Mouse (Mus musculus): Measurements from ENCODE around the gene Trim37. TPM values are rescaled to one million over a fixed set of nuclear protein-coding genes. Genes with fewer than 3 reads are reported as not detected.
A peak's percentile ranks its signal among the peaks of the same experiment; 100 is the strongest.

Trim37 gene
- polyA plus RNA-seq (2015; fragmentation: Nextera tagmentation; extraction: Ambion mirVana), result 81.2 and 86.9 TPM in 2 replicates

DNA sequence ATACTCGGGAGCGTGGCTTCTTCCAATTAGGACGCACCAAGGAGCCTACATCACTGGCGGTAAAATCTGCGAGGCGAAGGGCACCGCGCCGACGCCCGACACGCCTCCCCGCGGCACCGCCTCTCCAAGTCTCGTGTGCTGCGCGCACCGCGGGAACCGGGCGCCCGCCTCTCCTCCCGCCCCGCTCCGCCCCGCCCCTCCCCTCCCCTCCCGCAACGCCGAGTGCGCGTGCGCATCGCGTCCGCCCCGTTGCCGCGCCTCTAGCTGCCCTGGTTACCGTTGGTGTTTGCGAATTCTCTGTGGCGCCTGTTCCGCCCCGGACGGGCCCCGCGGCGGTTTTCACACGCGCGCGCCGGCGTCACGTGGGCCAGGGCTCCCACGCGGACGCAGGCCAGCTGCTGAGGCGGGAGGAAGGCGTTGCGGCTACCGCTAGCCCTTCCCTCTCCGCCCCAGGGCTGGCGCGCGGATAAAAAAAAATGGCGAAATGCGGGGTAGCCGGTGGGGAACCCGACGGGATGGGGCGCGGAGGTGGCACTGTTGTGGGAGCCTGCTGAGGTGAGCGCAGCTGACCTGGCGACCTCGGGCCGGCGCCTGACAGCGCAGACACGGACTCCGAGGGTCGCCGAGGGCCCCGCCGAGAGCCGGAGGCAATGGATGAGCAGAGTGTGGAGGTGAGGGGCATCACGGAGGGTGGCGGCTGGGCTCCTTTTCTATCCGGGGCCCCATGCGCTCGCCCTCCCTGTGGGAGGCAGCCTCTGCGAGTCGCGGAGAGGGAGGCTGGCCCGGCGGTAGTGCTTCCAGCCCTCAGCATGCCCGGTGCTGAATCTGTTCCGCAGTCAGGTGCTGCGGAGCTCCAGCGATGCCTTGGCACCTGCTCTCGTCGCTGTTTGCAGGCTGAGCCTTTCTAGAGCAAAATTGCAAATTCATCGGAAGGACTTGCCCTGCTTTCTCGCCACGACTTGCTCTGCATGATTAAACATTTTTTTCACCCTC lies at the start of gene Trim37:
Gene Trim37 (plus strand): TSS at position 254 of the 993 bp plus-strand sequence.
- WGBS, result under 1% methylated on average over 101 of the region's 105 CpGs

DNA sequence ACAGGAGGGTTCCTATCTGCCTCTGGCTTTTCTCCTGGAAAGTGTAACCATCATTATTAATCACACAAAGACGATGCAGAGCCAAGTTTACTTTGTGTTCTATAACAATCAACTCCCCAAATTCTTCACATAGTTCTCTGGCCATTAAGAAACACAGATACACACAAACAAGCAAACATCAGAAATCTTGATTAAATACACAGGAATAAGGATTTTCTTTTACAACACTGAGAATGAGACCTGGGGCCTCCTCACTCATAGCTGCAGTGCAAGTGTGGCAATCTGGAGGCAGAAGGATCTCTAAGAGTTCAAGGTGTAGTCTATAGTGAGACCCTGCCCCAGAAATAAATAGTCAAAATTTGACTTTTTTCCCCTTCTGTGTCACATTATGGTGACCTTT lies 43.2 kb upstream of the Trim37 start:
- no peak for ATAC-seq (replicated peaks)
- Histone ChIP-seq H3K9me3 (no peaks in the 10 kb centered on the region), H3K36me3 (replicated peaks) (peaks cover 22% of the 10 kb centered on the region), H3K4me1 (peaks cover 43% of the 10 kb centered on the region), H3K9ac (no peak overlapping the region), H3K4me2 (0 out of 2 replicates have a peak overlapping the region, but pooled peaks have one; percentile 96), H3K27me3 (replicated peaks) (no peaks in the 10 kb centered on the region), H3K27ac (no peak overlapping the region), H3K4me3 (no peak overlapping the region)
- 81% methylated on average over 1 of the region's 1 CpGs for WGBS

More for the DNA sequence above, at the start of gene Trim37:
- Histone ChIP-seq H3K9me3 (no peaks in the 10 kb centered on the region), H3K4me1 (peaks cover 23% of the 10 kb centered on the region), H3K9ac (peak within 1 kb of the TSS; percentile 82), H3K36me3 (replicated peaks) (peaks cover 9% of the 10 kb centered on the region), H3K27me3 (replicated peaks) (no peaks in the 10 kb centered on the region), H3K4me3 (peak within 1 kb of the TSS; percentile 93), H3K4me2 (peak within 1 kb of the TSS; percentile 49), H3K27ac (peak within 1 kb of the TSS; percentile 90)
- ATAC-seq (replicated peaks), result peak; percentile 94

- no peak for ATAC-seq (replicated peaks)
- Histone ChIP-seq H3K4me2 (peak overlapping the region; percentile 96), H3K9ac (peak overlapping the region; percentile 63; the same call in 1 of the 2 replicates), H3K27me3 (replicated peaks) (no peaks in the 10 kb centered on the region), H3K4me3 (peak overlapping the region; percentile 78), H3K9me3 (no peaks in the 10 kb centered on the region), H3K4me1 (peaks cover 36% of the 10 kb centered on the region), H3K27ac (no peak overlapping the region), H3K36me3 (replicated peaks) (peaks cover 8% of the 10 kb centered on the region)
- 91% methylated on average over 13 of the region's 13 CpGs for WGBS
These were observed 41.4 kb upstream of the Trim37 start for GRCm38 (mm10) chr11:87085461-87085860.

DNA sequence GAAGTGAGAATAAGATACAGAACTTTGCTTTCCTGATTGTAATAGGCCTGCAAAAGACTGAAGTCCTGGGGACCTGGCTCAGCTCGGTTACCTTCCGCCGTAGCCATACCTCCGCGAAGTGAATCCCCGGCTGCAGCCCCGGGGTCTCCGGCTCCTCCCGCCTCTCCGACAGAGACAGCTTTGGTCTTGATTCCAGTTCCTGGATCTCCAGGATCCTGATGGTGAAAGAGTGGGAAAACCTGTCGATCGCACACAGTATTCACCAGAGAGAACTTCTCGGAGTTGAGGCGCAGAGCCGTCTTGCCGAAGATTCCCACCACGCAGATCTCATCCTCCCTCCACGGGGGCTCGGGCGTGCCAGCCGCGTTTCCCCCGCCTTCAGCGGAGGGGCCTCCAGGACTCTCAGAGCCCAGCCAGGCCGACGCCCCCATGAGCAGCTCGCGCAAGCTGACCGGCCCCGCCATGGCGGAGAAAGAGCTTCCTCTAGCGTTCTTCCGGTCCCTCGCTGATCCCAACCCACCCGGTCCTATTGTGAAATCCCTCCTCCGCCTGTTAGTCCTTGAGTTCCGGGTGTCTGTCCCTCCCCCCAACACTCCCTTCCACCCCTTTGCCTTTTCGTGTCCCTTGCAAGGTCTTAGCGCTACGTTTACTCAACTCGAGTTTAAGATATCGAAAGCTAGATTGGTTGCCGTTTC lies 40.4 kb upstream of the Trim37 start, which contains the start of gene Smg8:
Gene Smg8 (minus strand): TSS at position 485 of the 695 bp plus-strand sequence.
- no peaks in the 10 kb centered on the region for H3K27me3 ChIP-seq (replicated peaks)
- peak; percentile 85 for ATAC-seq (replicated peaks)

DNA sequence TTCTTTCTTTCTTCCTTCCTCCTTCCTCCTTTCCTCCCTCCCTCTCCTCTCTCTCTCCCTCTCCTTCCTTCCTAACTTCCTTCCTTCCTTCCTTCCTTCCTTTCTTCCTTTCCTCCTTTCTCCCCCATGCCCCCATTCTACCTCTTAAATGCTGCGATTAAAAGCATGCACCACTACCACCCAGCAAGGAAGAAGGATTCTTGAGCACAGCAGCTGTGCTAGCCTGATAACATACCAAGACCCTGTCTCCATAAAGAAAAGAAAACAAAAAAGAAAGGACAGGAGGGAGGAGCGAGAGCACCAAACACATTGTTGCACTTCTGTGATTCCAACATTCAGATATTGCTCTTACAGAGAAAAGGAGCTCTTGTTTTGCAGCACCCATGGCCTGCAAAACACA lies 39.7 kb upstream of the Trim37 start:
- H3K4me2 ChIP-seq, result peak overlapping the region; percentile 96
- H3K4me1 ChIP-seq, result peaks cover 31% of the 10 kb centered on the region
- peak overlapping the region; percentile 70; the same call in 1 of the 2 replicates for H3K27ac ChIP-seq
- peak overlapping the region; percentile 78 for H3K4me3 ChIP-seq
- H3K9me3 ChIP-seq, result no peaks in the 10 kb centered on the region
- 69% methylated on average over 2 of the region's 2 CpGs for WGBS
- ATAC-seq (replicated peaks), result no peak
- H3K27me3 ChIP-seq (replicated peaks), result no peaks in the 10 kb centered on the region
- peak overlapping the region; percentile 63; the same call in 1 of the 2 replicates for H3K9ac ChIP-seq
- H3K36me3 ChIP-seq (replicated peaks), result no peaks in the 10 kb centered on the region; the same call in 1 of the 2 replicates

More for the DNA sequence above, 40.4 kb upstream of the Trim37 start, which contains the start of gene Smg8:
- peak within 1 kb of the TSS; percentile 63 for H3K9ac ChIP-seq
- H3K9me3 ChIP-seq, result no peaks in the 10 kb centered on the region
- peak within 1 kb of the TSS; percentile 78 for H3K4me3 ChIP-seq
- peaks cover 36% of the 10 kb centered on the region for H3K4me1 ChIP-seq
- H3K27ac ChIP-seq, result peak within 1 kb of the TSS; percentile 70
- WGBS, result 1% methylated on average over 43 of the region's 43 CpGs
- peaks cover 5% of the 10 kb centered on the region; the same call in 1 of the 2 replicates for H3K36me3 ChIP-seq (replicated peaks)
- H3K4me2 ChIP-seq, result peak within 1 kb of the TSS; percentile 96

DNA sequence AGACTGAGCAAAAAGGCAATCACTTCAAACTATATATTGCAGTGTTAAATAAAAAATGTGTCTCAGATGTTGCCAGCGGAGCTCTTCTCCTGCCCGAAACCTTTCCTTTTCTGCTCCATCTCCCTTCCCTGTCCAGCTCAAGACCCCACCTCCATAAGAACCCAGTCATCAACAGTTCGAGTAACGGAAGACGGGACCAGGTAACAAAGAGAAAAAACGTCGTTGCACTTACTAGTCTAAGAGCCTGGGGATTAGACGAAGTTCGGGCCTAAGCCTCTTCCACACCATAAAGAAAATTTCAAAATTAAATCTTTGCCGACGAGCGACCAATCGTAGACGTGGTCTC lies 18.5 kb upstream of the Trim37 start, which contains the start of gene Prr11:
Gene Prr11 (minus strand): TSS at position 300 of the 346 bp plus-strand sequence.
- Histone ChIP-seq H3K4me3 (peak within 1 kb of the TSS; percentile 63), H3K36me3 (replicated peaks) (no peaks in the 10 kb centered on the region), H3K9ac (peak within 1 kb of the TSS; percentile 76), H3K27me3 (replicated peaks) (no peaks in the 10 kb centered on the region), H3K4me1 (peaks cover 20% of the 10 kb centered on the region), H3K27ac (peak within 1 kb of the TSS; percentile 95), H3K9me3 (no peaks in the 10 kb centered on the region), H3K4me2 (peak within 1 kb of the TSS; percentile 75)
- WGBS, result 0% methylated on average over 14 of the region's 14 CpGs
- ATAC-seq (replicated peaks), result no peak; the same call in 1 of the 2 replicates

DNA sequence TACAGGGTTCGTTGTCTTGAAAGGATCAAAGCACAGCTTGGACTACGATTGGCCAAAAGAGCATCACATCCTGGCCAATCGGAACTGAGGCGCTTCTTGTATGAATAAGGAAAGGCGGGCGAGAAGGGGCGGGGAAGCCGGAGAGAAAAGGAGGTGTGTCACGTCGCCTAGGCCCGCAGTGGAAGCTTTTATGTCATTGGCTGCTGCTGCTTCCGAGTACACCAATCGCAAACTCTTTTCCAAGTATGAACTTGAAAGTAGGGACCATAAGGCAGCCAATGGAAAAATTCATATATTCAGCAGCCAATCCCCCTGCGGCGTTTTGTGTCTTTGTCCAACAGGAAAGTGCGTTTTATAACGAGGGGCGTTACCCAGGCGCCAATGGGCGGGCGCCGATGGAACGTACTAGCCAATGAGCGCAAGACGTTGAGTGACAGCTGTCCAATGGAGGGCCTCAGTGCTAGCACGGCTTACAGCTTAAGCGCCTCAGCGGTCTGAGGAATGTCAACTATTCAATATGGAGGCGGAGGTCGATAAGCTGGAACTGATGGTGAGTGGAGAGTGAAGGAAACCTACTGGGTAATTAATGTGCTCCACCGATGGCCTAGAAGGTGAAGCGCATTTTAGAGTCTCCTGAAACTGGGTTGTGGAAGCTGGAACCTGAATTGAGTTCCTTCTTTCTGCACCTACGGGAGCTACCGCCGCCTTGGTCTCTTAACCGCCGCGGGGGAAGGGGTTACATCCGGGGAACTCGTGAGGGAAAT lies 17.9 kb upstream of the Trim37 start, which contains the start of gene Ska2:
Gene Ska2 (plus strand): TSS at position 480 of the 764 bp plus-strand sequence.
- Histone ChIP-seq H3K36me3 (replicated peaks) (no peaks in the 10 kb centered on the region), H3K27me3 (replicated peaks) (no peaks in the 10 kb centered on the region), H3K4me2 (peak within 1 kb of the TSS; percentile 75), H3K4me3 (peak within 1 kb of the TSS; percentile 63), H3K4me1 (peaks cover 20% of the 10 kb centered on the region), H3K27ac (peak within 1 kb of the TSS; percentile 95), H3K9ac (peak within 1 kb of the TSS; percentile 76), H3K9me3 (no peaks in the 10 kb centered on the region)
- under 1% methylated on average over 40 of the region's 40 CpGs for WGBS
- peak; percentile 100 for ATAC-seq (replicated peaks)

- peak overlapping the region; percentile 75 for H3K4me2 ChIP-seq
- H3K27ac ChIP-seq, result peak overlapping the region; percentile 95
- peak overlapping the region; percentile 63 for H3K4me3 ChIP-seq
- H3K4me1 ChIP-seq, result peaks cover 20% of the 10 kb centered on the region
- peak overlapping the region; percentile 76 for H3K9ac ChIP-seq
- WGBS, result under 1% methylated on average over 41 of the region's 42 CpGs
- no peaks in the 10 kb centered on the region for H3K27me3 ChIP-seq (replicated peaks)
- ATAC-seq (replicated peaks), result no peak
- H3K9me3 ChIP-seq, result no peaks in the 10 kb centered on the region
- 0 out of 2 replicates have a peak, but pooled peaks cover 3% of the 10 kb centered on the region for H3K36me3 ChIP-seq (replicated peaks)
These were observed 17.2 kb upstream of the Trim37 start for GRCm38 (mm10) chr11:87109519-87110171.

- Histone ChIP-seq H3K27ac (peak overlapping the region; percentile 95), H3K4me1 (peaks cover 20% of the 10 kb centered on the region), H3K9me3 (no peaks in the 10 kb centered on the region), H3K4me3 (peak overlapping the region; percentile 63), H3K4me2 (peak overlapping the region; percentile 75), H3K9ac (peak overlapping the region; percentile 76), H3K36me3 (replicated peaks) (0 out of 2 replicates have a peak, but pooled peaks cover 3% of the 10 kb centered on the region), H3K27me3 (replicated peaks) (no peaks in the 10 kb centered on the region)
- no peak for ATAC-seq (replicated peaks)
- WGBS, result 3% methylated on average over 9 of the region's 9 CpGs
These were observed 16.5 kb upstream of the Trim37 start for GRCm38 (mm10) chr11:87110172-87110909.

GRCm38 (mm10) chr11:87121864-87122263 lies 5.0 kb upstream of the Trim37 start:
- no peaks in the 10 kb centered on the region for H3K27me3 ChIP-seq (replicated peaks)
- 72% methylated on average over 8 of the region's 8 CpGs for WGBS
- H3K4me2 ChIP-seq, result no peak overlapping the region
- H3K4me1 ChIP-seq, result peaks cover 9% of the 10 kb centered on the region
- no peaks in the 10 kb centered on the region for H3K9me3 ChIP-seq
- no peak overlapping the region for H3K27ac ChIP-seq
- no peak overlapping the region for H3K9ac ChIP-seq
- ATAC-seq (replicated peaks), result no peak
- no peak overlapping the region for H3K4me3 ChIP-seq
- peaks cover 32% of the 10 kb centered on the region for H3K36me3 ChIP-seq (replicated peaks)

Data from midbrain, embryonic 15.5 days (tissue).